Comparison of ENCODE assay signal across 18 mouse cellular contexts in genomic region chr7:19777049-19777723, GRCm38 (mm10). TPM values are rescaled to one million over a fixed set of nuclear protein-coding genes. Genes with fewer than 3 reads are reported as not detected.
DNase-seq lines count a peak whose midpoint lies in the region; ATAC-seq and TF ChIP-seq lines count a peak whose summit lies in the region.
"Had no signal": no experiment of that assay in that cellular context is flagged by ENCODE, and none has a peak within 500 bp of the region (broad histone marks: within the 10 kb centered on the region; RNA-seq: fewer than 3 reads in every experiment).

No protein-coding gene starts in this region.

- 0 out of 2 replicates have a peak, but pooled peaks have one; percentile 20 for ATAC-seq in granulocyte monocyte progenitor cell, adult 5-6 weeks (replicated peaks; ENCODE audit: poor library complexity, severe bottlenecking)
- no peak for ATAC-seq in monocyte, adult 5-6 weeks (replicated peaks; ENCODE audit: insufficient number of reproducible peaks, low FRiP score, low TSS enrichment, poor library complexity, severe bottlenecking)

- no peak for TF ChIP-seq POLR2A in myocyte (IDR thresholded peaks at IDR 0.05; ENCODE audit: insufficient read length, low read depth)

- H3K4me3 ChIP-seq in myocyte: no peak overlapping the region
- H3K4me3 ChIP-seq: forebrain, embryonic 10.5 days; hindbrain, embryonic 12.5 days; limb, embryonic 12.5 days; midbrain, embryonic 12.5 days had no signal

- peak; percentile 30 to 43 for DNase-seq in cerebellum, postnatal 10 days
- DNase-seq in cerebellum, adult 18-20 months: no peak
- peak; percentile 31 to 51 for DNase-seq in lung, adult 18-20 months
- no peak for DNase-seq in lung, postnatal 25 days (ENCODE audit: low spot score)
- DNase-seq in spleen, postnatal 10 days (ENCODE audit: low spot score in 2 of 2): no peak
- DNase-seq: cerebellum, postnatal 14 days; kidney, adult 18-20 months; lung, postnatal 10 days; right cerebral cortex, postnatal 14 days had no signal

- no peaks in the 10 kb centered on the region for H3K27me3 ChIP-seq in myocyte (ENCODE audit: control insufficient read depth, insufficient read depth, insufficient read length)
- H3K27me3 ChIP-seq: limb, embryonic 12.5 days had no signal

- H3K36me3 ChIP-seq in myocyte (ENCODE audit: control insufficient read depth, insufficient read depth): no peaks in the 10 kb centered on the region
- H3K36me3 ChIP-seq: forebrain, embryonic 10.5 days; hindbrain, embryonic 12.5 days; limb, embryonic 12.5 days; midbrain, embryonic 12.5 days had no signal

- H3K4me2 ChIP-seq in myocyte (ENCODE audit: low read depth): no peak overlapping the region
- H3K4me2 ChIP-seq: hindbrain, embryonic 12.5 days; limb, embryonic 12.5 days; midbrain, embryonic 12.5 days had no signal

- H3K79me2 ChIP-seq in myocyte (ENCODE audit: control insufficient read depth, insufficient read depth): no peaks in the 10 kb centered on the region

- no peak overlapping the region for H3ac ChIP-seq in myocyte (ENCODE audit: control insufficient read depth, insufficient read length)

TF ChIP-seq in myocyte, 11 proteins besides CTCF, POLR2A, EP300 and RAD21:
- TF ChIP-seq MYOD1 (IDR thresholded peaks at IDR 0.05; ENCODE audit: control insufficient read depth in 1 of 3, insufficient read length in 2 of 3, low read depth in 2 of 3): peak; percentile 94 to 96 (median 94)
- no peak for TF ChIP-seq TCF3 (IDR thresholded peaks at IDR 0.05; ENCODE audit: insufficient read length, low read depth)
- TF ChIP-seq MYOG (IDR thresholded peaks at IDR 0.05; ENCODE audit: control insufficient read depth in 1 of 3, insufficient read depth in 1 of 3, insufficient read length in 2 of 3, low read depth in 2 of 3): peak; percentile 49 to 77 (median 53)
- TF ChIP-seq TCF12 (IDR thresholded peaks at IDR 0.05; ENCODE audit: insufficient read depth, poor library complexity, severe bottlenecking): peak; percentile 27

RNA-seq across cellular contexts. Expression of gene Bcam, which starts 6.4 kb away (rescaled TPM):
- not detected in 2 replicates for total RNA-seq in granulocyte monocyte progenitor cell, adult 5-6 weeks (2014; fragmentation: Nextera tagmentation)
- not detected in 2 replicates for total RNA-seq in granulocyte monocyte progenitor cell, adult 5-6 weeks (2017)
- polyA plus RNA-seq in myocyte (2012; fragmentation: generic; extraction: Trizol): 29.3 TPM
- not detected in 3 replicates for total RNA-seq in monocyte, adult 5-6 weeks (2017)

RNA-seq across cellular contexts. Expression of gene Cblc, which starts 19.4 kb away (rescaled TPM):
- not detected in 2 replicates for total RNA-seq in granulocyte monocyte progenitor cell, adult 5-6 weeks (2014; fragmentation: Nextera tagmentation)
- not detected in 2 replicates for total RNA-seq in granulocyte monocyte progenitor cell, adult 5-6 weeks (2017)
- polyA plus RNA-seq in myocyte (2012; fragmentation: generic; extraction: Trizol): 0.90 TPM
- total RNA-seq in monocyte, adult 5-6 weeks (2017): not detected in 3 replicates
- total RNA-seq: left cerebral cortex, adult 18-20 months had no signal
- polyA plus RNA-seq: frontal cortex, adult 2 months had no signal

RNA-seq across cellular contexts. Expression of gene Nectin2, which starts 26.9 kb away (rescaled TPM):
- 1.7 and 2.0 TPM in 2 replicates for total RNA-seq in granulocyte monocyte progenitor cell, adult 5-6 weeks (2014; fragmentation: Nextera tagmentation)
- 1.6 and 1.8 TPM in 2 replicates for total RNA-seq in granulocyte monocyte progenitor cell, adult 5-6 weeks (2017)
- polyA plus RNA-seq in myocyte (2012; fragmentation: generic; extraction: Trizol): 27.1 TPM
- total RNA-seq in monocyte, adult 5-6 weeks (2017): not detected in 3 replicates

RNA-seq across cellular contexts. Expression of gene Bcl3, which starts 45.4 kb away (rescaled TPM):
- 7.5 and 8.5 TPM in 2 replicates for total RNA-seq in granulocyte monocyte progenitor cell, adult 5-6 weeks (2014; fragmentation: Nextera tagmentation)
- 0.57 and 1.0 TPM in 2 replicates for total RNA-seq in granulocyte monocyte progenitor cell, adult 5-6 weeks (2017)
- polyA plus RNA-seq in myocyte (2012; fragmentation: generic; extraction: Trizol): 19.2 TPM
- total RNA-seq in monocyte, adult 5-6 weeks (2017): 13.7 to 16.6 TPM (median 13.9 TPM) in 3 replicates

Comparison
In these comparisons a context has a peak if more than half of its experiments do, and no peak if none do; other contexts are left out.
1. DNase-seq: peak in cerebellum, postnatal 10 days (2 of 2) and lung, adult 18-20 months (2 of 2); none in cerebellum, adult 18-20 months (0 of 2), lung, postnatal 25 days (single experiment) and spleen, postnatal 10 days (0 of 2).